Mouse (Mus musculus): ENCODE data around the gene Gm21731. TPM values are rescaled to one million over a fixed set of nuclear protein-coding genes. Genes with fewer than 3 reads are reported as not detected.
"Not testable (repeated sequence)": the region's sequence is repeated elsewhere in the genome, so short reads cannot be mapped to it uniquely, and the experiment has no call there.

Gm21731 gene
- polyA plus RNA-seq (2015; fragmentation: Nextera tagmentation; extraction: Ambion mirVana), result not detected in 2 replicates

DNA sequence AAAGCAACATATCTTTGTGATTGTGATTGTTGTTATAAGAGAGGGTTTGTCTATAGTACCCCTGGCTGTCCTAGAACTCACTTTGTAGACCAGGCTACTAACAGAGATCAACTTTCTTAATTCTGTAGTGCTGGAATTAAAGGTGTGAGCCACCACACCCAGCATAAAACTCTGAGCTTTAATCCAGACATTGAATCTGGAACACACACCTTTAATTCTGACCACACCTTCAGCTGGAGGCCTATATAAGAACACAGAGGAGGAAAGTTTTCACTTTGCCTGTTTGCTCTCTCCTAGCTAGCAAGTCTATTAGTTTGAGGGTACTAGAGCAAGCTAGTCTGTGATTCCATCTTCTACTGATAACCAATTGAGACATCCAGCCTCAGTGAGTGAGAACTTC lies at the start of gene Gm21731:
Gene Gm21731 (plus strand): TSS at position 301 of the 400 bp plus-strand sequence.
- H3K4me1 ChIP-seq; H3K36me3 ChIP-seq; H3K9ac ChIP-seq; ATAC-seq (ENCODE audit: insufficient read depth, low FRiP score, low read depth); H3K4me3 ChIP-seq (replicated peaks); H3K4me2 ChIP-seq; H3K27ac ChIP-seq; H3K27me3 ChIP-seq (replicated peaks); H3K9me3 ChIP-seq: not testable (repeated sequence)

DNA sequence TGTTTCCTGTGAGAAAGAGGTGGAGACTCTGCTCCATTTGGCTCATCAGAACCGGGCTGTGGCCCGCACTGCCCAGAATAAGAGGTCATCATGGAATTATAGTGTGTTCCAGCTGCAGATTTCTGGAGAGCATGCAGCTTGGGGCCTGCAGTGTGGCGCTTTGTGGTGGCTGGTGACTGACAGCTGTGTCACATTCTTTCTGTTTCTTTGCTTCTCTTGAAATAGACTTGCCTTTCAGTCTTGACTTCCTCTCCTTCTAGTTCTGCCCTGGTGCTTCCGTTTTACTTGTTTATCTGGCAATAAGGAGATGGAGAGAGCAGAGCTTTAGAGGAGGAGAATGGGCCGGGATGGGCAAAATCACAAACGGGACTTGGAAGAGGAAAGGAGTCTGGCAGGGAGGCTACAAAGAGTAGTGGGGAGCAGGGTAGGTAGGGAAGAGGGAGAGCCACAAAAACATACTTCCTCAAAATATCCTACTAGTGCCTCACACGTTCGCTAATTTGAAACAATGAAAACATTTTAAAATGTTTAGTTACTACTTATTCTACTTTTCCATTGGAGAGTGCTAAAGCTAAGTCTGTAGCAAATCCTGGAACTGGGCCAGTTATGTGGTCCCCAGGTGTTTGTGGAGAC lies 42.6 kb upstream of the Gm21731 start:
- H3K4me3 ChIP-seq (replicated peaks); H3K9me3 ChIP-seq; H3K27me3 ChIP-seq (replicated peaks); H3K4me2 ChIP-seq; H3K9ac ChIP-seq; H3K4me1 ChIP-seq; ATAC-seq (ENCODE audit: insufficient read depth, low FRiP score, low read depth); H3K27ac ChIP-seq; H3K36me3 ChIP-seq: not testable (repeated sequence)
- WGBS, result 80% methylated on average over 7 of the region's 8 CpGs

DNA sequence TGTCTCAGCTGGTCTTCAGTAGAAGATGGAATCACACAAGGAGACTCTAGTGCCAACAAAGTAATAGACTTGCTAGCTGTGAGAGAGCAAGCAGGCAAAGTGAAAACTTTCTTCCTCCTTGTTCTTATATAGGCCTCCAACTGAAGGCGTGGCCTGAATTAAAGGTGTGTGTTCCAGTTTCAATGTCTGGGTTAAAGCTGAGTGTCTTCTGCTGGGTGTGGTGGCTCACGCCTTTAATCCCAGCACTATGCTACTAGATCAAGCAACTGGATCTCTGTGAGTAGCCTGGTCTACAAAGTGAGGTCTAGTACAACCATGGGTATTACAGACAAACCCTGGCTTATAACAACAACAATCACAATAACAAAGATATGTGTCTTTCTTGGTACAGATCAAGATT lies 23.1 kb upstream of the Gm21731 start, which contains the start of gene Gm21762:
Gene Gm21762 (minus strand): TSS at position 101 of the 400 bp plus-strand sequence.
- not testable (repeated sequence) for H3K9me3 ChIP-seq, H3K27ac ChIP-seq
- WGBS, result no CpG with 5 or more reads among the region's 2 CpGs

DNA sequence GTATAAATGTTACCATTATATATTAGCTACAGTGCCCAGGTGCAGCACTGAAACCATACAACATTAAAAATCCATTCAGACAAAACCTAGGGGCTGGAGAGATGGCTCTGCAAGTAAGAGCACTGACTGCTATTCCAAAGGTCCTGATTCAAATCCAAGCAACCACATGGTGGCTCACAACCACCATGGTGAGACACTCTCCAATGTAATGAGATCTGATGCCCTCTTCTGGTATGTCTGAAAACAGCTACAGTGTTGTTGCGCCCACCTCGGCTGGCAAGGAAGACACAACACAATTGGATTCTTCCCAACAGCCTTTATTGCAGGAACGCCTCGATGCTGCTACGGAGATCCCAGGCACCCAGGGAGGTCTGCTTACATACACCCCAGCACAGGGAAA lies 18.0 kb upstream of the Gm21731 start:
- H3K4me3 ChIP-seq (replicated peaks); H3K36me3 ChIP-seq; H3K4me1 ChIP-seq; H3K9me3 ChIP-seq; ATAC-seq (ENCODE audit: insufficient read depth, low FRiP score, low read depth); H3K27me3 ChIP-seq (replicated peaks); H3K27ac ChIP-seq; H3K9ac ChIP-seq; H3K4me2 ChIP-seq: not testable (repeated sequence)
- WGBS, result 91% methylated on average over 5 of the region's 5 CpGs

More for the DNA sequence above, 23.1 kb upstream of the Gm21731 start, which contains the start of gene Gm21762:
- not testable (repeated sequence) for H3K27me3 ChIP-seq (replicated peaks); H3K4me3 ChIP-seq (replicated peaks); H3K4me2 ChIP-seq; H3K4me1 ChIP-seq; H3K36me3 ChIP-seq; H3K9ac ChIP-seq; ATAC-seq (ENCODE audit: insufficient read depth, low FRiP score, low read depth)

GRCm38 (mm10) chr13:120223012-120223659 lies 15.8 kb upstream of the Gm21731 start:
- not testable (repeated sequence) for H3K9ac ChIP-seq, H3K4me1 ChIP-seq
- 89% methylated on average over 16 of the region's 25 CpGs for WGBS

GRCm38 (mm10) chr13:120231798-120232197 lies 7.1 kb upstream of the Gm21731 start:
- not testable (repeated sequence) for H3K27ac ChIP-seq; H3K9ac ChIP-seq; H3K4me1 ChIP-seq; H3K27me3 ChIP-seq (replicated peaks); H3K4me3 ChIP-seq (replicated peaks); ATAC-seq (ENCODE audit: insufficient read depth, low FRiP score, low read depth); H3K36me3 ChIP-seq; H3K4me2 ChIP-seq; H3K9me3 ChIP-seq
- 92% methylated on average over 17 of the region's 17 CpGs for WGBS

More at GRCm38 (mm10) chr13:120223012-120223659, 15.8 kb upstream of the Gm21731 start:
- not testable (repeated sequence) for H3K27ac ChIP-seq; H3K36me3 ChIP-seq; H3K27me3 ChIP-seq (replicated peaks); H3K9me3 ChIP-seq; H3K4me3 ChIP-seq (replicated peaks); H3K4me2 ChIP-seq; ATAC-seq (ENCODE audit: insufficient read depth, low FRiP score, low read depth)

DNA sequence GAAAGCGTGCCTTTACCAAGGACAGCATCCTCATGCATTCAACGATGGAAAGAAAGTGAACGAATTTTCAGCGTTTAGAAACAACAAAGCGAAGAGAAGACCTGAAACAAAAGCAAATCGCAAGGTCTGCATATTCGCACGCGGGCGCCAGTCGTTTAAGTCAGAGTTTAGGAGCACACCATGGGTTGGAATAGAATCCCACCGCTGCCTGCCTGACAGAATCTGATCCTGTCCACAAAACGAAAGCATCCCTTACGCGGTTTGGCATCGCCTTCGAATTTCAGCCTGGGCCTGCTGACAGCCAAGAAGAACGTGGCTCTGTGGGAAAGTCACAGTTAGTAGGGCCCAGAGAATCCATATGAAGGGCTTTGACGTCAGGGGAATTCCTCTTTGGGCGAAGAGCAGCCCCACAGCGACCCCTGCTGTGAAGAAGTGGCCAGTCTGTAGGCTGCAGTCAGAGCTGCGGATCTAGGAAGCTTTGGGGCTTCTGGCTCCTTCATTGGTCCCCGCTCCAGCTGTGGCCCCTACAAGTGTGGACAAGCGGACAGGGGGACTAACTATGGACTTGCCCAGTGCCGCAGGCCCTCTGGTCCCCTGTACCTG lies 6.4 kb upstream of the Gm21731 start:
- ATAC-seq (ENCODE audit: insufficient read depth, low FRiP score, low read depth); H3K4me1 ChIP-seq; H3K27ac ChIP-seq; H3K36me3 ChIP-seq; H3K4me3 ChIP-seq (replicated peaks); H3K27me3 ChIP-seq (replicated peaks); H3K9ac ChIP-seq; H3K4me2 ChIP-seq; H3K9me3 ChIP-seq: not testable (repeated sequence)
- WGBS, result 74% methylated on average over 13 of the region's 25 CpGs

DNA sequence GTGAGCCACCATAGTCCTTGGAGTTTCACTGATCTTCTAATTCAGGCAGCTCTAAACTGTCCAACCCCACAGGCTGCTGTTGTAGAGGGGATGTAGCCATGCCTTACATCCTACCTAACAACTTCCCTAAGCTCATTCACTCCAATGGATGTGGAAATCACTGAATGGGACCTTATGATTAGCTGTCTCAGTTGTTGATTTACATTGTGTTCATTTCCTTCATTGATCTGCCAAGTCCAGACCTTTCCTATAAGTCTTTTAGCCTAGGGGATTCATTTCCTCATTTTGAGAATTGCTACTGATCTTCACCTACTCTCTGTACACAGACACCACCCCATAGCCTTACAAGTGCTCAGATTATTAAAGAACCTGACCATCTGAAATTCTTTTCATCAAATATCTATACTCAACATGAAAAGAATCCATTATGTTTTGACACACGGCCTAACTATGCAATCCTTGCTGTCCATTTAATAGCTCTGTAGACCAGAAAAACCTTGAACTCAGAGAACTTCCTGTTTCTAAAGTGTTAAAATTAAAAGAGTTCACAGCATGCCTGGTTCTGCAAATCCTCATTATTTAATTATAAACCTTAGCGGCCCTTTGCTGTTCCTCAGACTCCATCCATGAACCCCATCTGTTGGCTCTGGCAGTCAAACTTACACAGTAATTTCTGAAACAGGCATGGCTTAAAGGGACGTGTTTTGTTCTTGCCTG lies 12.5 kb downstream of the Gm21731 start:
- WGBS, result 83% methylated on average over 2 of the region's 3 CpGs
- ATAC-seq (ENCODE audit: insufficient read depth, low FRiP score, low read depth), result not testable (repeated sequence)

GRCm38 (mm10) chr13:120258817-120259658 lies 20.1 kb downstream of the Gm21731 start:
- H3K9me3 ChIP-seq; H3K27ac ChIP-seq; H3K36me3 ChIP-seq; H3K4me3 ChIP-seq (replicated peaks); H3K27me3 ChIP-seq (replicated peaks); ATAC-seq (ENCODE audit: insufficient read depth, low FRiP score, low read depth); H3K4me1 ChIP-seq; H3K4me2 ChIP-seq; H3K9ac ChIP-seq: not testable (repeated sequence)
- 74% methylated on average over 3 of the region's 3 CpGs for WGBS

More for the DNA sequence above, 12.5 kb downstream of the Gm21731 start:
- not testable (repeated sequence) for H3K27ac ChIP-seq; H3K9ac ChIP-seq; H3K36me3 ChIP-seq; H3K9me3 ChIP-seq; H3K4me1 ChIP-seq; H3K4me2 ChIP-seq; H3K27me3 ChIP-seq (replicated peaks); H3K4me3 ChIP-seq (replicated peaks)

- H3K4me1 ChIP-seq; H3K4me3 ChIP-seq (replicated peaks); H3K9ac ChIP-seq; H3K36me3 ChIP-seq; H3K4me2 ChIP-seq; H3K27ac ChIP-seq; H3K9me3 ChIP-seq; ATAC-seq (ENCODE audit: insufficient read depth, low FRiP score, low read depth); H3K27me3 ChIP-seq (replicated peaks): not testable (repeated sequence)
- 66% methylated on average over 3 of the region's 3 CpGs for WGBS
Measured at GRCm38 (mm10) chr13:120259718-120260117, 20.8 kb downstream of the Gm21731 start.

DNA sequence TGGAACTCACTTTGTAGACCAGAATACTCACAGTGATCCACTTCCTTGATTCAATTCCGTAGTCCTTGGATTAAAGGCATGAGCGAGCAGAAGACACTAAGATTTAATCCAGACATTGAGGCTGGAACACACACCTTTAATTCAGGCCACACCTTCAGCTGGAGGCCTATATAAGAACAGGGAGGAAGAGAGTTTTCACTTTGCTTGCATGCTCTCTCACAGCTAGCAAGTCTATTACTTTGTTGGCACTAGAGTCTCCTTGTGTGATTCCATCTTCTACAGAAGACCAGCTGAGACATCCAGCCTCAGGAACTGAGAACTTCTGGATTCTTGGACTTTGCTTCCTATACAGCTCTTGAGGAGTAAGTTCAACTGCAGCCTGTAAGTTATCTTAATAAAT lies 24.0 kb downstream of the Gm21731 start, which contains the start of gene AF067061:
Gene AF067061 (plus strand): TSS at position 245 of the 400 bp plus-strand sequence.
- not testable (repeated sequence) for H3K4me2 ChIP-seq; H3K27me3 ChIP-seq (replicated peaks); ATAC-seq (ENCODE audit: insufficient read depth, low FRiP score, low read depth); H3K4me1 ChIP-seq; H3K27ac ChIP-seq; H3K36me3 ChIP-seq; H3K9ac ChIP-seq; H3K9me3 ChIP-seq; H3K4me3 ChIP-seq (replicated peaks)
- WGBS, result 79% methylated on average over 2 of the region's 2 CpGs

All from stomach, embryonic 15.5 days (tissue).